Mouse (Mus musculus) megakaryocyte, embryonic 14.5 days (primary cell): ENCODE results near the gene Luzp1.

Experiments
- FLI1 ChIP-seq: IDR thresholded peaks from 2 replicates; pipeline ENCODE4 v1.6.1; 2012; ENCODE audit warnings: low read length, inconsistent platforms, mixed read lengths
- GATA1 ChIP-seq: IDR thresholded peaks from 3 replicates; pipeline ENCODE4 v1.6.1; 2012; ENCODE audit warnings: mixed read lengths, low read length, inconsistent platforms, borderline replicate concordance

DNA sequence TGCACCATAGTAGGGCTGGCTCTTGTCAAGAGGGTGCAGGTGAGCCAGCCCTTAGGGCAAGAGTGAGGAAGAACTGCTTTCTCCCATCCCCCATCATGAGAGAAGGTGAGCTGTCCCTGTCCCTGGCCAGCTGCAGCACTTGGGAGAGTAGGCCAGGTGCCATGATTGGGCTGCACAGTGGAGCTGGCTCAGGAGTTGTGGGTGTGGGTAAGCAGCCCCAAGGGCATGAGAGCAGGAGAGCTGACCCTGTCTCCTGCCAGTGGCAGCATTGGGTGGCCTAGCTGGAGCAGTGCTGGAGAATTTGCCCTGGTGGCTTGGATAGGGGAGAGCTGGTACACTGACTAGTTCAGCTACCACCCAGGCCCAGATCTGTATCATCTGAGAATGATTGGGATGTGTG, 43.3 kb downstream of the Luzp1 start:
- TF ChIP-seq GATA1 (no peak), FLI1 (no peak)
